Mouse (Mus musculus): ENCODE results near the gene Rnd1.

GRCm38 (mm10) chr15:98724441-98724840 lies 47.2 kb upstream of the Rnd1 start:
- TF ChIP-seq CTCF (IDR thresholded peaks at IDR 0.05) (no peak), EP300 (IDR thresholded peaks at IDR 0.05; ENCODE audit: insufficient read depth, low read depth, low read length) (no peak), POLR2A (IDR thresholded peaks at IDR 0.05; ENCODE audit: insufficient read depth, low read depth, low read length) (no peak)

Data from heart, adult 2 months (tissue).